Mouse (Mus musculus): ENCODE data around the gene Ptprm. TPM values are rescaled to one million over a fixed set of nuclear protein-coding genes. Genes with fewer than 3 reads are reported as not detected.

Ptprm gene
- total RNA-seq, 2 experiments from 2014 or later = 78.4 to 88.4 TPM

- intact Hi-C loops (cut with DNase I) = no loop called here
- no peak for DNase-seq (ENCODE audit: low spot score)
Observed at GRCm38 (mm10) chr17:67242774-67243495, 111.3 kb downstream of the Ptprm start.

GRCm38 (mm10) chr17:67241951-67242773 lies 112.1 kb downstream of the Ptprm start:
- intact Hi-C loops (cut with DNase I) = no loop called here
- no peak for DNase-seq (ENCODE audit: low spot score)

GRCm38 (mm10) chr17:67238866-67239265 lies 115.4 kb downstream of the Ptprm start:
- intact Hi-C loops (cut with DNase I) = no loop called here
- no peak for DNase-seq (ENCODE audit: low spot score)

- intact Hi-C loops (cut with DNase I) = no loop called here
- DNase-seq (ENCODE audit: low spot score) = no peak
Observed at GRCm38 (mm10) chr17:67237407-67237806, 116.8 kb downstream of the Ptprm start.

GRCm38 (mm10) chr17:67233063-67233462 lies 121.2 kb downstream of the Ptprm start:
- intact Hi-C loops (cut with DNase I) = no loop called here
- no peak for DNase-seq (ENCODE audit: low spot score)

GRCm38 (mm10) chr17:67226991-67227390 lies 127.3 kb downstream of the Ptprm start:
- intact Hi-C loops (cut with DNase I) = no loop called here
- no peak for DNase-seq (ENCODE audit: low spot score)

- intact Hi-C loops (cut with DNase I) = no loop called here
- no peak for DNase-seq (ENCODE audit: low spot score)
Observed at GRCm38 (mm10) chr17:67215326-67215725, 138.9 kb downstream of the Ptprm start.

GRCm38 (mm10) chr17:67213711-67214110 lies 140.5 kb downstream of the Ptprm start:
- intact Hi-C loops (cut with DNase I) = no loop called here
- peak; percentile 8 for DNase-seq (ENCODE audit: low spot score)

GRCm38 (mm10) chr17:67209676-67210344 lies 144.4 kb downstream of the Ptprm start:
- no peak for DNase-seq (ENCODE audit: low spot score)
- intact Hi-C loops (cut with DNase I) = no loop called here

- DNase-seq (ENCODE audit: low spot score) = no peak
- intact Hi-C loops (cut with DNase I) = no loop called here
Observed at GRCm38 (mm10) chr17:67208600-67208999, 145.7 kb downstream of the Ptprm start.

- DNase-seq (ENCODE audit: low spot score) = no peak
- intact Hi-C loops (cut with DNase I) = no loop called here
Observed at GRCm38 (mm10) chr17:67206984-67207383, 147.3 kb downstream of the Ptprm start.

GRCm38 (mm10) chr17:67201151-67201550 lies 153.1 kb downstream of the Ptprm start:
- intact Hi-C loops (cut with DNase I) = no loop called here
- no peak for DNase-seq (ENCODE audit: low spot score)

- no peak for DNase-seq (ENCODE audit: low spot score)
- intact Hi-C loops (cut with DNase I) = no loop called here
Observed at GRCm38 (mm10) chr17:67193728-67194127, 160.5 kb downstream of the Ptprm start.

- DNase-seq (ENCODE audit: low spot score) = no peak
- intact Hi-C loops (cut with DNase I) = loop anchor here (10.0 kb wide), 1 partner anchor 286 kb away; no protein-coding TSS in a partner anchor
Observed at GRCm38 (mm10) chr17:67188514-67188913, 165.7 kb downstream of the Ptprm start.

GRCm38 (mm10) chr17:67186879-67187278 lies 167.4 kb downstream of the Ptprm start:
- intact Hi-C loops (cut with DNase I) = loop anchor here (10.0 kb wide), 1 partner anchor 288 kb away; no protein-coding TSS in a partner anchor
- DNase-seq (ENCODE audit: low spot score) = no peak

GRCm38 (mm10) chr17:67185942-67186341 lies 168.3 kb downstream of the Ptprm start:
- intact Hi-C loops (cut with DNase I) = loop anchor here (10.0 kb wide), 1 partner anchor 289 kb away; no protein-coding TSS in a partner anchor
- DNase-seq (ENCODE audit: low spot score) = no peak

GRCm38 (mm10) chr17:67179446-67179845 lies 174.8 kb downstream of the Ptprm start:
- intact Hi-C loops (cut with DNase I) = loop anchor here (2.0 kb wide), 1 partner anchor 173 kb away; no protein-coding TSS in a partner anchor
- DNase-seq (ENCODE audit: low spot score) = no peak

GRCm38 (mm10) chr17:67178686-67179265 lies 175.5 kb downstream of the Ptprm start:
- no peak for DNase-seq (ENCODE audit: low spot score)
- intact Hi-C loops (cut with DNase I) = loop anchor here (2.0 kb wide), 1 partner anchor 174 kb away; no protein-coding TSS in a partner anchor

- DNase-seq (ENCODE audit: low spot score) = no peak
- intact Hi-C loops (cut with DNase I) = loop anchor here (2.0 kb wide), 1 partner anchor 41 kb away; no protein-coding TSS in a partner anchor
Observed at GRCm38 (mm10) chr17:67175836-67176235, 178.4 kb downstream of the Ptprm start.

- intact Hi-C loops (cut with DNase I) = loop anchor here (5.0 kb wide), 1 partner anchor 84 kb away; no protein-coding TSS in a partner anchor
- no peak for DNase-seq (ENCODE audit: low spot score)
Observed at GRCm38 (mm10) chr17:67171353-67171752, 182.9 kb downstream of the Ptprm start.

Measured in heart, postnatal 25 days (tissue).